Mouse (Mus musculus) thymus, adult 2 months (tissue): ENCODE data around the gene Ifi207.
"Not testable (repeated sequence)": the region's sequence is repeated elsewhere in the genome, so short reads cannot be mapped to it uniquely, and the experiment has no call there.

Experiments
- CTCF ChIP-seq: fragments of 200-500 bp; IDR thresholded peaks from 2 replicates; pipeline ENCODE4 v1.5.1; 2012; ENCODE audit warnings: mild to moderate bottlenecking, control low read depth, low read length, moderate library complexity, borderline replicate concordance; ENCODE audit not compliant: control insufficient read depth, poor library complexity, insufficient read depth; ENCODE audit errors: extremely low read depth
- POLR2A ChIP-seq: fragments of 200-500 bp; IDR thresholded peaks from 2 replicates; pipeline ENCODE4 v1.6.1; 2012; ENCODE audit warnings: mild to moderate bottlenecking, low read length, control low read depth, moderate library complexity; ENCODE audit not compliant: control insufficient read depth, poor library complexity, insufficient read depth; ENCODE audit errors: extremely low read depth

- TF ChIP-seq CTCF, POLR2A: not testable (repeated sequence)
Observed at GRCm38 (mm10) chr1:173678605-173679004, 62.9 kb downstream of the Ifi207 start.
